Mouse (Mus musculus) heart, adult 18-20 months (tissue): ENCODE measurements around the gene Olfr1158. TPM values are rescaled to one million over a fixed set of nuclear protein-coding genes. Genes with fewer than 3 reads are reported as not detected.
"Not testable (repeated sequence)": the region's sequence is repeated elsewhere in the genome, so short reads cannot be mapped to it uniquely, and the experiment has no call there.

Source experiments
- DNase-seq, 2 experiments: peaks; one replicate each; pipeline ENCODE4 v3.0.0; 2021 to 2022; ENCODE audit warnings: mixed read lengths in 1 of 2
- long read RNA-seq, 2 experiments: library from polyadenylated mRNA; stranded (forward); transcript quantifications; one replicate each; pipeline ENCODE4 v2.0.0; 2021
- total RNA-seq, 2 experiments: library from RNA; stranded (reverse); gene quantifications; 2 replicates each; pipeline ENCODE4 v1.2.3; 2021

Olfr1158 gene
- total RNA-seq: not detected
- long read RNA-seq, experiment 1: 0 reads
- long read RNA-seq, experiment 2: 0 reads

- no peak for DNase-seq
Measured at GRCm38 (mm10) chr2:87989813-87990212, at the start of gene Olfr1158. Gene Olfr1158, plus strand, starts transcription at chr2:87990113.

- DNase-seq: no peak
Measured at GRCm38 (mm10) chr2:87945037-87945436, 44.9 kb upstream of the Olfr1158 start, which contains the start of gene Olfr1155. Gene Olfr1155, minus strand, starts transcription at chr2:87945137.

- DNase-seq: no peak
Measured at GRCm38 (mm10) chr2:87953000-87953399, 36.9 kb upstream of the Olfr1158 start, which contains the start of gene Olfr1156. Gene Olfr1156, minus strand, starts transcription at chr2:87953100.

GRCm38 (mm10) chr2:87968199-87968598 is 21.7 kb upstream of the Olfr1158 start, which contains the start of gene Olfr1157:
Gene Olfr1157, minus strand, starts transcription at chr2:87968299.
- no peak for DNase-seq

GRCm38 (mm10) chr2:87974563-87974962 is 15.3 kb upstream of the Olfr1158 start, which contains the start of gene Olfr74:
Gene Olfr74, minus strand, starts transcription at chr2:87974663.
- no peak for DNase-seq

- no peak for DNase-seq
Measured at GRCm38 (mm10) chr2:88007515-88008318, 17.8 kb downstream of the Olfr1158 start, which contains the start of gene Olfr1160. Gene Olfr1160, minus strand, starts transcription at chr2:88008268.

GRCm38 (mm10) chr2:88022474-88022873 is 32.6 kb downstream of the Olfr1158 start, which contains the start of gene Olfr1161:
Gene Olfr1161, plus strand, starts transcription at chr2:88022774.
- not testable (repeated sequence) for DNase-seq

GRCm38 (mm10) chr2:88037599-88037998 is 47.7 kb downstream of the Olfr1158 start, which contains the start of gene Olfr73:
Gene Olfr73, minus strand, starts transcription at chr2:88037699.
- DNase-seq: no peak

Other genes starting within 250 kb of the Olfr1158 start
- not detected for gene Olfr1140, start 246.4 kb upstream of the Olfr1158 start, total RNA-seq
- not detected for gene Olfr1141, start 236.1 kb upstream of the Olfr1158 start, total RNA-seq
- not detected for gene Olfr152, start 210.6 kb upstream of the Olfr1158 start, total RNA-seq
- not detected for gene Olfr1143, start 189.5 kb upstream of the Olfr1158 start, total RNA-seq
- not detected for gene Olfr1145, start 180.3 kb upstream of the Olfr1158 start, total RNA-seq
- gene Olfr1148, start 159.6 kb upstream of the Olfr1158 start, total RNA-seq: not detected
- not detected for gene Olfr1150-ps1, start 146.1 kb upstream of the Olfr1158 start, total RNA-seq
- not detected for gene Olfr1151, start 134.3 kb upstream of the Olfr1158 start, total RNA-seq
- gene Olfr1152, start 123.6 kb upstream of the Olfr1158 start, total RNA-seq: not detected
- not detected for gene Olfr1153, start 95.2 kb upstream of the Olfr1158 start, total RNA-seq
- not detected for gene Olfr1154, start 84.9 kb upstream of the Olfr1158 start, total RNA-seq
- gene Olfr1155, start 45.0 kb upstream of the Olfr1158 start, total RNA-seq: not detected
- not detected for gene Olfr1156, start 37.0 kb upstream of the Olfr1158 start, total RNA-seq
- not detected for gene Olfr1157, start 21.8 kb upstream of the Olfr1158 start, total RNA-seq
- not detected for gene Olfr74, start 15.4 kb upstream of the Olfr1158 start, total RNA-seq
- not detected for gene Olfr1160, start 18.2 kb downstream of the Olfr1158 start, total RNA-seq
- not detected for gene Olfr1161, start 32.7 kb downstream of the Olfr1158 start, total RNA-seq
- not detected for gene Olfr73, start 47.6 kb downstream of the Olfr1158 start, total RNA-seq
- gene Olfr1162, start 61.0 kb downstream of the Olfr1158 start, total RNA-seq: not detected
- gene Olfr1163, start 81.7 kb downstream of the Olfr1158 start, total RNA-seq: not detected
- not detected for gene Olfr1164, start 103.9 kb downstream of the Olfr1158 start, total RNA-seq
- gene Olfr1166, start 138.2 kb downstream of the Olfr1158 start, total RNA-seq: not detected
- not detected for gene Olfr1167, start 165.1 kb downstream of the Olfr1158 start, total RNA-seq
- gene Olfr1168, start 191.8 kb downstream of the Olfr1158 start, total RNA-seq: not detected
- gene Olfr1170, start 238.2 kb downstream of the Olfr1158 start, total RNA-seq: not detected